Mouse (Mus musculus) testis, adult 2 months (tissue): ENCODE results near the gene Zfp871. TPM values are rescaled to one million over a fixed set of nuclear protein-coding genes. Genes with fewer than 3 reads are reported as not detected.
"Not testable (repeated sequence)": the region's sequence is repeated elsewhere in the genome, so short reads cannot be mapped to it uniquely, and the experiment has no call there.

Experiments used
- H3K27ac ChIP-seq: fragments of 200-500 bp; 2 replicates; pipeline ENCODE4 v1.5.1; 2012; ENCODE audit warnings: low read depth, low read length; ENCODE audit not compliant: control insufficient read depth, insufficient read depth
- H3K27me3 ChIP-seq: fragments of 200-500 bp; 2 replicates; pipeline ENCODE4 v1.6.1; 2012; ENCODE audit warnings: mild to moderate bottlenecking, low read length, moderate library complexity; ENCODE audit not compliant: control insufficient read depth, insufficient read depth
- H3K36me3 ChIP-seq: fragments of 200-500 bp; 2 replicates; pipeline ENCODE4 v1.6.1; 2012; ENCODE audit warnings: mild to moderate bottlenecking, low read length; ENCODE audit not compliant: control insufficient read depth, insufficient read depth
- H3K4me1 ChIP-seq: fragments of 200-500 bp; 2 replicates; pipeline ENCODE4 v1.6.1; 2012; ENCODE audit warnings: low read length; ENCODE audit not compliant: control insufficient read depth, insufficient read depth
- H3K4me3 ChIP-seq: fragments of 200-500 bp; 2 replicates; pipeline ENCODE4 v1.5.1; 2012; ENCODE audit warnings: low read depth, mild to moderate bottlenecking, low read length, moderate library complexity, mixed read lengths; ENCODE audit not compliant: control insufficient read depth
- CTCF ChIP-seq: fragments of 200-500 bp; IDR thresholded peaks from 2 replicates; pipeline ENCODE4 v1.5.1; 2012; ENCODE audit warnings: low read depth, mild to moderate bottlenecking, inconsistent platforms, low read length, moderate library complexity; ENCODE audit not compliant: control insufficient read depth, insufficient read depth, insufficient replicate concordance
- POLR2A ChIP-seq: fragments of 200-500 bp; IDR thresholded peaks from 2 replicates; pipeline ENCODE4 v1.6.1; 2012; ENCODE audit warnings: low read depth, mild to moderate bottlenecking, inconsistent platforms, low read length, moderate library complexity; ENCODE audit not compliant: control insufficient read depth
- polyA plus RNA-seq: library from polyadenylated mRNA; depleted of rRNA; stranded (reverse); fragments of >200 nt; gene quantifications from 2 replicates; pipeline ENCODE4 v1.2.3, GENCODE M21; 2012; rRNA removed

Gene Zfp871
- polyA plus RNA-seq, 1 experiment, result 2.0 TPM

DNA sequence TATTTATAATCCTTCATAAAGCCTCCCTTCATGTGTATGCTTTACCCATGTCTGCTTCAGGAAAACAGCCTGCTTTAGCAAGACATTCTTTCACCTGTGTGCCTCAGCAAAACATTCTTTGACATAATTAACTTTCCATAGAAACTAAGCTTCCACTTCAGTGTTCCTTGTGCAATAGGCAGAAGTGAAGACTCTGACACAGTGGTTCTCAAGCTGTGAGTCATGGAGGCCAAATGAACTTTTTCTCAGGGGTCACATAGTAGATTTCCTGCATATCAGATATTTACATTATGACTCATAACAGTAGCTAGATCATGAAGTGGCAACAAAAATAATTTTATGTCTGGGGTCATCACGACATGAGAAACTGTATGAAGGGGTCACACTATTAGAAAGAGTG lies 49.7 kb downstream of the Zfp871 start:
- TF ChIP-seq CTCF (no peak), POLR2A (no peak)
- H3K27me3 ChIP-seq, result no peaks in the 10 kb centered on the region
- no peak overlapping the region for H3K4me3 ChIP-seq
- H3K4me1 ChIP-seq, result no peaks in the 10 kb centered on the region
- no peak overlapping the region for H3K27ac ChIP-seq
- no peaks in the 10 kb centered on the region for H3K36me3 ChIP-seq

- TF ChIP-seq CTCF (no peak), POLR2A (no peak)
- Histone ChIP-seq H3K27ac (no peak overlapping the region), H3K4me3 (no peak overlapping the region)
Observed at GRCm38 (mm10) chr17:32729029-32729428, 59.1 kb downstream of the Zfp871 start.

DNA sequence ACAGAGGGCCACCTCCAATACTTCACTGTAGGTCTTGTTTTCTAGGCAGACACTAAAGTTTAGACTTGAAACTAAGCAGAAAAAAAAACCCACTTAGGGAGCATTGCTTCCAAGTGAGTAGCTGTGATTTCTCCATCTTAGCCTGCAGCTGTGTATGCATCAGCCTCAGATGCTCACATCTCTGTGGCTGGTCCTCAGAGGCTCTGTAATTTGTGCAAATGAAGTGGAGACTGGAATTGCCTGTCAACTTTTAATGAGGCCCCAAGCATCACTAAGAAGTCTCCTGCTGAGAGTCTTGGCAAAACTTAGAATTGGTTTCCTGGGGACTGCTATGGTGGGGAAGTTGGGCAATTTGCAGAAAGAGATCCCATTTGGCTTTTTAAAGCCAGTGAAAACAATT lies 61.7 kb downstream of the Zfp871 start:
- not testable (repeated sequence) for H3K27ac ChIP-seq, H3K4me3 ChIP-seq, H3K27me3 ChIP-seq, H3K4me1 ChIP-seq, H3K36me3 ChIP-seq

More at GRCm38 (mm10) chr17:32729029-32729428, 59.1 kb downstream of the Zfp871 start:
- H3K4me1 ChIP-seq, result no peaks in the 10 kb centered on the region
- H3K36me3 ChIP-seq, result no peaks in the 10 kb centered on the region
- no peaks in the 10 kb centered on the region for H3K27me3 ChIP-seq

DNA sequence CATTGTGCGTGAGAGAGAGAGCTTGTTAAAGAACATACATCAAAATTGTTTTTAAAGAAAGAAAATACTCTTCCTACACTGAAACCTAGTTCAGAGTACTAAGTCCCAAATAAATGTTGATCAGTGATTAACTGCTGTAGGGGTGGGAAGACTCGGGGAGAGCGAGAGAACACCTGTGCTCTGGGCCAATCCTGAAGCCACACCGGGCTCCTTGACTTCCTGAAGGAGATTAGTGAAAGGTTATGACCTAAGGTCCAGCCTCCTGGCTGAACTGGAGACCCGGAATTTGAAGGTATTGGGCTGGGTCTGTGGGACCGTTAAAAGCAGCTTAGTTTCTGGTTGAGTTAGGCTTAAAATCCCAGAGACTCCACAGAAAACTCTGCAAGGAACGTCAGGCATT lies 65.3 kb downstream of the Zfp871 start:
- no peaks in the 10 kb centered on the region for H3K4me1 ChIP-seq
- no peaks in the 10 kb centered on the region for H3K27me3 ChIP-seq
- no peak overlapping the region for H3K27ac ChIP-seq
- no peaks in the 10 kb centered on the region for H3K36me3 ChIP-seq
- TF ChIP-seq POLR2A, result no peak
- no peak for TF ChIP-seq CTCF
- H3K4me3 ChIP-seq, result no peak overlapping the region

DNA sequence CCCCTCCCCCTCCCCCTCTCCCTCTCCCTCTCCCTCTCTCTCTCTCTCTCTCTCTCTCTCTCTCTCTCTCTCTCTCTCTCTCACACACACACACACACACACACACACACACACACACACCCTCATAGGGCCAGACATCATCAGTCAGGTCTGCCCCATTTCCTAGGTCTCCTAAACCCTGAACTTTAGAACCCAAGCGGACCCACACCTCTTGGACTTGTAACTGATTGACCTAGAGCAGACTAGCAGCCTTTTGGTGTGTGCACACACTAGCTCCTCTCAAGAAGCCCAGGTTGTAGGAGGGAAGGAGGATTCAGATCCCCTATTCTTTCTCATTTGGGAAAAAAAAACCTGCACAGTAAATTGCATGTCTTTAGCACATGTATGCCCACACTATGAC lies 65.9 kb downstream of the Zfp871 start:
- H3K4me3 ChIP-seq, result not testable (repeated sequence)

More for the DNA sequence above, 65.9 kb downstream of the Zfp871 start:
- H3K27me3 ChIP-seq, H3K4me1 ChIP-seq, H3K36me3 ChIP-seq, H3K27ac ChIP-seq: not testable (repeated sequence)

Other genes starting within 250 kb of the Zfp871 start
- 1.9 and 2.2 TPM in 2 replicates for gene Cyp4f37, start 167.0 kb downstream of the Zfp871 start, polyA plus RNA-seq
- gene Cyp4f40, start 129.4 kb downstream of the Zfp871 start, polyA plus RNA-seq, result 0.72 and 1.0 TPM in 2 replicates
- gene Cyp4f15, start 102.7 kb downstream of the Zfp871 start, polyA plus RNA-seq, result 1.2 and 1.6 TPM in 2 replicates
- gene Zfp811, start 21.6 kb upstream of the Zfp871 start, polyA plus RNA-seq, result 0.05 and 0.10 TPM in 2 replicates
- gene Zfp799, start 42.0 kb upstream of the Zfp871 start, polyA plus RNA-seq, result 0.36 and 0.58 TPM in 2 replicates
- 0.30 TPM in 2 replicates for gene Zfp870, start 103.4 kb upstream of the Zfp871 start, polyA plus RNA-seq
- 0.77 and 1.1 TPM in 2 replicates for gene Cyp4f14, start 129.1 kb upstream of the Zfp871 start, polyA plus RNA-seq
- 7.8 and 8.0 TPM in 2 replicates for gene Cyp4f13, start 159.1 kb upstream of the Zfp871 start, polyA plus RNA-seq
- gene Zfp472, start 177.5 kb upstream of the Zfp871 start, polyA plus RNA-seq, result 0.64 TPM in 2 replicates
- gene Zfp952, start 204.8 kb upstream of the Zfp871 start, polyA plus RNA-seq, result 1.1 and 1.3 TPM in 2 replicates
- 0.90 and 1.8 TPM in 2 replicates for gene Zfp763, start 245.1 kb upstream of the Zfp871 start, polyA plus RNA-seq